Mouse (Mus musculus) skeletal muscle tissue, adult 2 months (tissue): ENCODE measurements at regions not wholly inside any gene's neighbourhood (a gene's known extent, or its start where the extent isn't known, plus 50 kb on each side); places are given as distances from the start of the nearest gene placed in this dataset.

Source experiments
- DNase-seq: peaks from one replicate; pipeline ENCODE4 v3.0.0-alpha.2; 2012; ENCODE audit warnings: low read depth, low spot score

GRCm38 (mm10) chr11:24226755-24227154 is 148.9 kb downstream of the Bcl11a start:
- DNase-seq, result no peak

- no peak for DNase-seq
Measured at GRCm38 (mm10) chr11:24233376-24233775, 155.5 kb downstream of the Bcl11a start.

- DNase-seq, result no peak
Measured at GRCm38 (mm10) chr11:24233821-24234220, 156.0 kb downstream of the Bcl11a start.

GRCm38 (mm10) chr11:24234422-24234821 is 156.6 kb downstream of the Bcl11a start:
- DNase-seq, result no peak

GRCm38 (mm10) chr11:24235326-24235725 is 157.5 kb downstream of the Bcl11a start:
- no peak for DNase-seq

- no peak for DNase-seq
Measured at GRCm38 (mm10) chr11:24239631-24240030, 161.8 kb downstream of the Bcl11a start.

GRCm38 (mm10) chr11:24242096-24242495 is 164.2 kb downstream of the Bcl11a start:
- DNase-seq, result no peak

- no peak for DNase-seq
Measured at GRCm38 (mm10) chr11:24242888-24243287, 165.0 kb downstream of the Bcl11a start.

- no peak for DNase-seq
Measured at GRCm38 (mm10) chr11:24245390-24245789, 167.5 kb downstream of the Bcl11a start.

GRCm38 (mm10) chr11:24246314-24246713 is 168.5 kb downstream of the Bcl11a start:
- DNase-seq, result no peak

- no peak for DNase-seq
Measured at GRCm38 (mm10) chr11:24247285-24247684, 169.4 kb downstream of the Bcl11a start.

- DNase-seq, result no peak
Measured at GRCm38 (mm10) chr11:24251516-24251915, 173.7 kb downstream of the Bcl11a start.

GRCm38 (mm10) chr11:24255201-24256060 is 177.6 kb downstream of the Bcl11a start:
- no peak for DNase-seq

GRCm38 (mm10) chr11:24257741-24258140 is 179.9 kb downstream of the Bcl11a start:
- DNase-seq, result no peak

- no peak for DNase-seq
Measured at GRCm38 (mm10) chr11:24258340-24258739, 180.5 kb downstream of the Bcl11a start.

GRCm38 (mm10) chr11:24259668-24260067 is 181.8 kb downstream of the Bcl11a start:
- no peak for DNase-seq

GRCm38 (mm10) chr11:24269046-24269445 is 191.2 kb downstream of the Bcl11a start:
- no peak for DNase-seq

GRCm38 (mm10) chr11:24281628-24282027 is 203.8 kb downstream of the Bcl11a start:
- DNase-seq, result no peak

GRCm38 (mm10) chr11:24282556-24282955 is 204.7 kb downstream of the Bcl11a start:
- no peak for DNase-seq

GRCm38 (mm10) chr11:24286129-24287108 is 208.6 kb downstream of the Bcl11a start:
- no peak for DNase-seq

- DNase-seq, result no peak
Measured at GRCm38 (mm10) chr11:24293209-24293608, 215.4 kb downstream of the Bcl11a start.

- DNase-seq, result no peak
Measured at GRCm38 (mm10) chr11:24293860-24294531, 216.1 kb downstream of the Bcl11a start.
